Mouse (Mus musculus) naive thymus-derived CD4-positive, alpha-beta T cell, adult 2 months (primary cell): ENCODE data around the gene Olfr168.
"Not testable (repeated sequence)": the region's sequence is repeated elsewhere in the genome, so short reads cannot be mapped to it uniquely, and the experiment has no call there.

Source experiments
- DNase-seq: peaks from one replicate; pipeline ENCODE4 v3.0.0-alpha.2; 2011; ENCODE audit warnings: low read depth

Gene Olfr168

DNA sequence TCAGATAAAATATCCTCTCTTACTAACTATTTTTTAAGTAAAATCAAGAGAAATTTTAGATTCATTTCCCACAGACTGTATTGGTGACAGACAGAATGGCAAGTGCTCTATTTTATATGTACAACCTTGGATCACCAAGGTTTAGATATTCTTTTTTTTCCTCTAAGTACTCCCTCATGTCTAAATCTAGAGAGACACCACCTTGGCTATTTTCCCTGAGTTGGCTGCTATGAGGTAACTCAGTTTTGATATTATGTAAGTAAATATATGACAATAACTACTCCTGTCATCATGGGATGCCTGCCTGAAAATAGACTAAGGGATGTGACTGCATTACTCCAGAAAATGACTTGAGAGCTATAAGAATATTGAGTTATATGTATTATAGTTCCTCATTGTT is at the start of gene Olfr168:
Olfr168 (minus strand) TSS at position 101 of the 400 bp plus-strand sequence.
- no peak for DNase-seq

DNA sequence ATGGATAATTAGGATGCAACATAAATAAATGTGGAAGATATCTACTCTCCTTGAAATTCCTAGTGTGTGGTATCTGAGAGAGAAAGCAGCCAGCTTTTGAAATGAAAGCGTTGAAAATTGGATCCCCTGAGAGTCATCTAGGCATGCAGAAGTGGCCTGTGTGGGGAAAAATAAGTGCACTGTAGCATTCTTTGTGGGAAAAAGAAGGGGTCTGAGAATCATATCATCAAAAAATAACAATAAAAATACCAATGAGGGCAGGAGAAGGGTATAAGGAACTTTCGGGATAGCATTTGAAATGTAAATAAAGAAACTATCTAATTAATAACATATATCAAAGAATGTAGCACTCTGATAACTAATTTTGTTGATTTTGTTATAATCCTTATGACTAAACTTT is 36.4 kb upstream of the Olfr168 start, which contains the start of gene Olfr169:
Olfr169 (minus strand) TSS at position 101 of the 400 bp plus-strand sequence.
- DNase-seq: not testable (repeated sequence)

DNA sequence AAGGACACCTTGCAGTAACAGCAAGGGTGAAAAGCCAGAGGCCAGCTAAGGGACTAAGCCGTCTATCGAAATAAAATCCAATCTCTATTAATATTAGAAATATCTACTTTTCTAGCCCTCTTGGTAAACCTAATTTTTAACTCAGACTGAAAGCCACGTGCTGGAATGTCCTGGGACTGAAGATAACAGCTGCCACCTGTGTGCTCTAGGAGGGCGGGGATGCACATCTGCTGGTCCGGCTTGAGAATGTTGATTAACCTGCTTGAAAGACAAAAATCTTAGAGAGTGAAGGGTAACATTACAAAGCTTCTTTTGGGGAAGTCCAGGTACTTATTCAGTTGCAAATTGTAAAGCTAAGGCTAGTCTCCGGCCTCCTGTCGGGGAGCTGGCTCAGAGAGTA is 18.1 kb upstream of the Olfr168 start:
- not testable (repeated sequence) for DNase-seq

DNA sequence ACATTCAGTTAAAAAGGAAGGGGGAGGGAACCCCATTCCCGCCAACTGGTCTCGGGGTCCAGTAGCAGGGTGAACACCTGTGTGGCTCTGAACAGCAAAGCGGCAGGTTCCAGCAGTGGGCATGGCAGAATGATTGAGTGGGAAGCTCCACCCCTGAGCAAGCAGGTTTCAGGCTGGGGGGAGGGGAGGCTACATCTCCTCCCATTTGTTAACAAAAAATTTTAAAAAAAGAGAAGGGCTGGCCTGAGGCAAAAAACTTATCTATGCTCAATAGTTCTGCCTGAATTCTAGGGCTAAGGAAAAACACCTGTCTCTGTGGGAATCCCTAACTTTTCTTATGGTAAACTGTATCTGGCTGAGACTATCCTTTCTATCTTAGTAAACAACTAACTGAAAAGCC is 16.9 kb upstream of the Olfr168 start:
- not testable (repeated sequence) for DNase-seq

GRCm38 (mm10) chr16:19522166-19522565 is 13.2 kb downstream of the Olfr168 start, which contains the start of gene Olfr167:
Gene Olfr167, minus strand, starts transcription at chr16:19522266.
- no peak for DNase-seq

GRCm38 (mm10) chr16:19483394-19483793 is 52.0 kb downstream of the Olfr168 start, which contains the start of gene Olfr166:
Gene Olfr166, plus strand, starts transcription at chr16:19483694.
- DNase-seq: no peak
